Mouse (Mus musculus): ENCODE results near the gene Tmem131. TPM values are rescaled to one million over a fixed set of nuclear protein-coding genes. Genes with fewer than 3 reads are reported as not detected.
"Not testable (repeated sequence)": the region's sequence is repeated elsewhere in the genome, so short reads cannot be mapped to it uniquely, and the experiment has no call there.

Tmem131 gene
- total and polyA plus RNA-seq, 3 experiments: 9.7 to 39.9 (median 11.5) TPM

DNA sequence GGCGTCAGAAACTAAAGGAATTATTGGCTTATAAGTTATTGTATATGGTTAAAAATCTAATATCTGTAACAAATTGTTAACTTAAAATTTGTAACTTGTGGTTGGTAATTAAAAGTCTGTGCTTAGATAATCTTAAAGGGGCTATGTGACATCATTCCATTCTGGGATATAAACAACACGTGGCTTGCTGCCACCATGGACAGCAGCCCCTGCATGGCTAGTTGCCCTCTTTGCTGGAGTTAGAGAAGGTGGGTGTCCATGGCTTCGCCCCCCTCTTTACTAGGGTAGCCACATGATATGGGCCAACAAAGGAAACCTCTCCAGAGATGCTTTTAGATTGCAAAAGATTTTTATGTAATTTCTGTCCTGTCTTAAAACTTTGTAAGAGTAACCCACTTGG is 48.0 kb downstream of the Tmem131 start:
- Histone ChIP-seq H3K4me1 (ENCODE audit: control insufficient read depth in 1 of 2, insufficient read depth in 2 of 2) (peaks cover 0 to 15% of the 10 kb centered on the region in 2 experiments; a peak in 1 of 4 replicates), H3K4me3 (replicated peaks in 1 of 3; ENCODE audit: low read depth in 2 of 3, low read length in 2 of 3, poor library complexity in 1 of 3) (no peak overlapping the region), H3K9me3 (replicated peaks; ENCODE audit: low read length) (no peaks in the 10 kb centered on the region), H3K9ac (ENCODE audit: insufficient read depth, low read depth) (no peak overlapping the region), H3K27me3 (replicated peaks) (no peaks in the 10 kb centered on the region), H3K27ac (ENCODE audit: insufficient read depth, low read depth) (no peak overlapping the region), H3K4me2 (ENCODE audit: insufficient read depth, low read depth, poor library complexity, severe bottlenecking) (no peak overlapping the region), H3K79me2 (replicated peaks; ENCODE audit: control insufficient read depth, extremely low read depth, insufficient read depth, poor library complexity, severe bottlenecking) (no peaks in the 10 kb centered on the region; the same call in 1 of the 2 replicates), H3K36me3 (replicated peaks in 1 of 2; ENCODE audit: control insufficient read depth in 1 of 2, insufficient read depth in 1 of 2, low read length in 1 of 2) (no peaks in the 10 kb centered on the region)
- in situ Hi-C loops (cut with MboI; ENCODE audit: low pct_ligation_motif_present, low pct_unique_long_range_greater_than_20kb, low sequenced_read_pairs): no loop called here
- TF ChIP-seq CHD2 (IDR thresholded peaks at IDR 0.05; ENCODE audit: low read length) (no peak), ZNF384 (IDR thresholded peaks at IDR 0.05; ENCODE audit: low read depth, low read length) (no peak)
- DNase-seq (ENCODE audit: extremely low read depth): no peak
- dilution Hi-C loops (cut with MboI; ENCODE audit: extremely low pct_ligation_motif_present, extremely low pct_unique_long_range_greater_than_20kb, low sequenced_read_pairs): no loop called here

DNA sequence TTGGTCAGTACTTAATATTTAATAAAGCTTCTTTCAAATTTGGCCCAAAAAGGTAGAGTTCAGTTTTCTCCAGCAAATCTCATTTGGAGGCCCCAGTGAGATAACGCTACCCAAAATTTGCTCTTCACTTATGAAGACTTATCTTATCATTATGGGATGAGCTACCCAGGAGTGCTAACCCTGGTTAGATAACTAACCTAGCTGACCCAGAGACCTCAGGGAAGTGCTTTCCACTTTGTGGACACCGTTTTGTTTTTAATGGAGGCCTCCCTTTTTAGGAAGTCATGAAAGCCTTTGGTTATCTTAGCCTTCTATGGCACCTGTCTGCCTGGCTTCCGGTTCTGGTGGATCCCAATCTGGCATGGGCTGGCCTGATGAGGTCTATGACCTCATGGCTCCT is 49.3 kb downstream of the Tmem131 start:
- no peak overlapping the region for H3K4me3 ChIP-seq (replicated peaks in 1 of 3; ENCODE audit: low read depth in 2 of 3, low read length in 2 of 3, poor library complexity in 1 of 3)
- in situ Hi-C loops (cut with MboI; ENCODE audit: low pct_ligation_motif_present, low pct_unique_long_range_greater_than_20kb, low sequenced_read_pairs) (no loop called here), dilution Hi-C loops (cut with MboI; ENCODE audit: extremely low pct_ligation_motif_present, extremely low pct_unique_long_range_greater_than_20kb, low sequenced_read_pairs) (no loop called here)
- no peaks in the 10 kb centered on the region; the same call in 1 of the 2 replicates for H3K79me2 ChIP-seq (replicated peaks; ENCODE audit: control insufficient read depth, extremely low read depth, insufficient read depth, poor library complexity, severe bottlenecking)
- no peaks in the 10 kb centered on the region for H3K27me3 ChIP-seq (replicated peaks)
- peaks cover 0 to 3% of the 10 kb centered on the region in 2 experiments for H3K36me3 ChIP-seq (replicated peaks in 1 of 2; ENCODE audit: control insufficient read depth in 1 of 2, insufficient read depth in 1 of 2, low read length in 1 of 2)
- no peak for DNase-seq (ENCODE audit: extremely low read depth)
- no peak overlapping the region for H3K27ac ChIP-seq (ENCODE audit: insufficient read depth, low read depth)
- H3K9me3 ChIP-seq (replicated peaks; ENCODE audit: low read length): no peaks in the 10 kb centered on the region
- no peak overlapping the region for H3K9ac ChIP-seq (ENCODE audit: insufficient read depth, low read depth)
- no peak overlapping the region for H3K4me2 ChIP-seq (ENCODE audit: insufficient read depth, low read depth, poor library complexity, severe bottlenecking)
- peaks cover 0 to 15% of the 10 kb centered on the region in 2 experiments; a peak in 1 of 4 replicates for H3K4me1 ChIP-seq (ENCODE audit: control insufficient read depth in 1 of 2, insufficient read depth in 2 of 2)
- TF ChIP-seq NRF1 (IDR thresholded peaks at IDR 0.05; ENCODE audit: low read depth, low read length) (no peak), TBP (conservative IDR thresholded peaks at IDR 0.05; ENCODE audit: low read depth, low read length) (no peak), JUND (conservative IDR thresholded peaks at IDR 0.05; ENCODE audit: low read depth, low read length) (no peak), POLR2A (IDR thresholded peaks at IDR 0.05; ENCODE audit: low read depth, low read length) (no peak), E2F4 (IDR thresholded peaks at IDR 0.05; ENCODE audit: insufficient replicate concordance, low read depth, low read length) (no peak), ZMIZ1 (IDR thresholded peaks at IDR 0.05; ENCODE audit: low read depth, low read length) (no peak), ELF1 (IDR thresholded peaks at IDR 0.05; ENCODE audit: low read depth, low read length) (no peak), MAFK (IDR thresholded peaks at IDR 0.05; ENCODE audit: insufficient replicate concordance, low read length) (no peak), TCF12 (IDR thresholded peaks at IDR 0.05; ENCODE audit: low read depth, low read length) (no peak), UBTF (IDR thresholded peaks at IDR 0.05; ENCODE audit: low read depth, low read length) (no peak), CHD2 (IDR thresholded peaks at IDR 0.05; ENCODE audit: low read length) (no peak), KAT2A (IDR thresholded peaks at IDR 0.05; ENCODE audit: insufficient replicate concordance, low read length) (no peak), ZNF384 (IDR thresholded peaks at IDR 0.05; ENCODE audit: low read depth, low read length) (no peak), SMC3 (IDR thresholded peaks at IDR 0.05; ENCODE audit: low read depth, low read length) (no peak), BHLHE40 (IDR thresholded peaks at IDR 0.05; ENCODE audit: low read depth, low read length) (no peak)

DNA sequence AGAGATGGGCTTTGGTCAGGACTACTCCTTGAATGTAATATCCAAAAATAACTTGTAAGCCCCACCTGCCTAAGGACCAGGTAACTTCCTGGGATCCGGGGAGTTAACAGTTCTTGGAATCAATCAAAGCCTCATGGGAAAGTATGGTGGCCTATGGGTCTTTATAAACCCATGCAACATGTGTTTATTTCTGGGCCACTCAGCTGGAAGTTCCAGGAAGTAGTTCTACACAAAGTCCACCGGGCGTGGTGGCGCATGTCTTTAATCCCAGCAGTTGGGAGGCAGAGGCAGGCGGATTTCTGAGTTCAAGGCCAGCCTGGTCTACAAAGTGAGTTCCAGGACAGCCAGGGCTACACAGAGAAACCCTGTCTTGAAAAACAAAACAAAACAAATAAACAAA is 49.7 kb downstream of the Tmem131 start:
- H3K79me2 ChIP-seq (replicated peaks; ENCODE audit: control insufficient read depth, extremely low read depth, insufficient read depth, poor library complexity, severe bottlenecking); H3K4me2 ChIP-seq (ENCODE audit: insufficient read depth, low read depth, poor library complexity, severe bottlenecking); dilution Hi-C loops (cut with MboI; ENCODE audit: extremely low pct_ligation_motif_present, extremely low pct_unique_long_range_greater_than_20kb, low sequenced_read_pairs); H3K9ac ChIP-seq (ENCODE audit: insufficient read depth, low read depth); H3K27ac ChIP-seq (ENCODE audit: insufficient read depth, low read depth); H3K27me3 ChIP-seq (replicated peaks); H3K9me3 ChIP-seq (replicated peaks; ENCODE audit: low read length); DNase-seq (ENCODE audit: extremely low read depth); in situ Hi-C loops (cut with MboI; ENCODE audit: low pct_ligation_motif_present, low pct_unique_long_range_greater_than_20kb, low sequenced_read_pairs); H3K36me3 ChIP-seq (replicated peaks in 1 of 2; ENCODE audit: control insufficient read depth in 1 of 2, insufficient read depth in 1 of 2, low read length in 1 of 2); H3K4me3 ChIP-seq (replicated peaks in 1 of 3; ENCODE audit: low read depth in 2 of 3, low read length in 2 of 3, poor library complexity in 1 of 3): not testable (repeated sequence)
- H3K4me1 ChIP-seq (ENCODE audit: control insufficient read depth in 1 of 2, insufficient read depth in 2 of 2): peaks cover 0 to 15% of the 10 kb centered on the region in 2 experiments; a peak in 1 of 4 replicates

Data from CH12.LX (cell line).